Mouse (Mus musculus) forebrain, embryonic 12.5 days (tissue): ENCODE measurements around the gene Krtap11-1. TPM values are rescaled to one million over a fixed set of nuclear protein-coding genes. Genes with fewer than 3 reads are reported as not detected.

Experiments used
- ATAC-seq: fragments of 200-750 bp; cut with Nextera tagmentation; 2 replicates; pipeline ENCODE4 v1.8.0; 2017; ENCODE audit warnings: moderate TSS enrichment; ENCODE audit not compliant: low FRiP score
- H3K27ac ChIP-seq: fragments of 300-500 bp; sonication (generic); 2 replicates; pipeline ENCODE4 v1.5.1; 2016; ENCODE audit warnings: mild to moderate bottlenecking
- H3K27me3 ChIP-seq: fragments of 300-500 bp; sonication (generic); 2 replicates; pipeline ENCODE4 v1.6.1; 2016; ENCODE audit warnings: mild to moderate bottlenecking
- H3K36me3 ChIP-seq: fragments of 300-500 bp; sonication (generic); replicated peaks from 2 replicates; pipeline ENCODE4 v1.6.1; 2016; ENCODE audit warnings: mild to moderate bottlenecking
- H3K4me1 ChIP-seq: fragments of 300-500 bp; sonication (generic); 2 replicates; pipeline ENCODE4 v1.6.1; 2016
- H3K4me2 ChIP-seq: fragments of 300-500 bp; sonication (generic); 2 replicates; pipeline ENCODE4 v1.6.1; 2016; ENCODE audit warnings: mild to moderate bottlenecking, moderate library complexity
- H3K4me3 ChIP-seq: fragments of 300-500 bp; sonication (generic); replicated peaks from 2 replicates; pipeline ENCODE4 v1.5.1; 2016; ENCODE audit warnings: mild to moderate bottlenecking
- H3K9ac ChIP-seq: fragments of 300-500 bp; sonication (generic); 2 replicates; pipeline ENCODE4 v1.6.1; 2016; ENCODE audit warnings: mild to moderate bottlenecking
- H3K9me3 ChIP-seq: fragments of 300-500 bp; sonication (generic); 2 replicates; pipeline ENCODE4 v1.6.1; 2016
- WGBS: fragments of 180-500 bp; shearing (Covaris S2); methylation state at CpG from one replicate; pipeline ENCODE4 v1.1.7; 2016; 5-methylcytosine and 5-hydroxymethylcytosine counted together
- polyA plus RNA-seq: library from polyadenylated mRNA; unstranded; fragments of >200 nt; fragmentation: Nextera tagmentation; extraction: Ambion mirVana; gene quantifications from 2 replicates; pipeline ENCODE4 v1.2.1, GENCODE M21; 2016

The Krtap11-1 gene
- not detected in 2 replicates for polyA plus RNA-seq

DNA sequence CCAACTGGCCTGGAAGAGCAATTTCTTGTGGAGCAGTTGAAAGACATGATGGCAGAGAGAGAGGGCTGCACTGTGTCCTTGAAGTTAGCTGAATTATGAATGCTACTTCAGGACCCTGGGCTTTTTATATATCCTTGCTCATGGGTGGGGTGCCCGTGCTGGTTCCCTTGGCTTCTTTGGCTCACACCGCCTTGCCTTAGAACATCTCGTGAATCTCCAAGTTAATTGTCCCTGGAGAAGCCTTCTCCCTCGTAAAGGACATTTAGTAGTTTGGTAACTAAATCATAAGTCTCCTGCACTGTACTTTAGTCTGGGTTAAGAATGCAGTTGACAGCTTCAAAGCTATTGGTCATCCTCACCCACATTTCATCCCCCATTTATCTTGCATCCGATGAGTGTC lies at the start of gene Krtap11-1:
Gene Krtap11-1 (minus strand): TSS at position 101 of the 400 bp plus-strand sequence.
- H3K9ac ChIP-seq = no peak within 1 kb of the TSS
- H3K27ac ChIP-seq = no peak within 1 kb of the TSS
- WGBS = 91% methylated on average over 5 of the region's 5 CpGs

DNA sequence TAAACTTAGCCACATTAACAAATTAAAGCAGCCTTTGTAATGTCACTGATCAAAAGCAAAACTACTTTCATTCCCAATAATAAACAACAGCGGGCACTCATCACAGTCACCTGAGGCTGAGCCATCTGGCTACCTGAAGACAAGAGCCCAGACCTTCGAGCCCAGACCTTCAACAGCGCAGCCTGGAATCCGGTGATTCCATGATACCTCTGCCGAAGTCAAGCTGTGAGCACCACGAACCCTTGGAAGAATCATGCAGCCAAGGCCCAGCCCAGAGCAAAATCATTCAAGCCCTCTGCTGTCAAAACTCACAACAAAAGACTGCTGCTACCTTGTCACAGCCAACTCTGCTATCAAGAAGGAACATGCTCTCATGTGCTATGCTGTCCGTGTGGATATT lies 47.2 kb upstream of the Krtap11-1 start:
- no peak for ATAC-seq
- WGBS = 90% methylated on average over 7 of the region's 7 CpGs
- H3K36me3 ChIP-seq = no peaks in the 10 kb centered on the region

More for the DNA sequence above, at the start of gene Krtap11-1:
- Histone ChIP-seq H3K4me3 (no peak within 1 kb of the TSS), H3K4me2 (no peak within 1 kb of the TSS), H3K4me1 (no peaks in the 10 kb centered on the region), H3K36me3 (no peaks in the 10 kb centered on the region), H3K9me3 (no peaks in the 10 kb centered on the region), H3K27me3 (no peaks in the 10 kb centered on the region)
- ATAC-seq = no peak

DNA sequence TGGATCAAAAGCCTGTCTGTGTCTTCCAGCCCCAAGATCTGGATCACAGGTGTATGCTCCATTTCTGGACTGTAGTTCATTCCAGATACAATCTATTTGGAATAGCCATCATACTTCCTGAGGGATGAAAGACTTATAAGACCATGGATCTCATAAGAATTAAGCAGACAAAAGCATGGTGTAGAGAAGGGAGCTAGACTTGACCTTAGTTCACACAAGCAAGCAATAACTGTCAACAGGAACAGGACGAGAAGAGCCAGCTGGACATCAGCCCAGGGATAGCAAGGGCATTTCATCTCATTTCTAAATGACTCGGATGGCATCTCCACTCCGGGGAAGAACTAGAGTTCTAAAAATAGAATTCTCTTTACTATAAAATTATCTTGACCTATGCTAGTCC lies 46.3 kb upstream of the Krtap11-1 start:
- Histone ChIP-seq H3K4me2 (no peak overlapping the region), H3K9me3 (no peaks in the 10 kb centered on the region), H3K4me1 (no peaks in the 10 kb centered on the region), H3K36me3 (no peaks in the 10 kb centered on the region), H3K27ac (no peak overlapping the region), H3K27me3 (no peaks in the 10 kb centered on the region), H3K4me3 (no peak overlapping the region), H3K9ac (no peak overlapping the region)
- WGBS = 88% methylated on average over 3 of the region's 3 CpGs
- no peak for ATAC-seq

More for the DNA sequence above, 47.2 kb upstream of the Krtap11-1 start:
- Histone ChIP-seq H3K4me2 (no peak overlapping the region), H3K27ac (no peak overlapping the region), H3K27me3 (no peaks in the 10 kb centered on the region), H3K4me1 (no peaks in the 10 kb centered on the region), H3K4me3 (no peak overlapping the region), H3K9me3 (no peaks in the 10 kb centered on the region), H3K9ac (no peak overlapping the region)

DNA sequence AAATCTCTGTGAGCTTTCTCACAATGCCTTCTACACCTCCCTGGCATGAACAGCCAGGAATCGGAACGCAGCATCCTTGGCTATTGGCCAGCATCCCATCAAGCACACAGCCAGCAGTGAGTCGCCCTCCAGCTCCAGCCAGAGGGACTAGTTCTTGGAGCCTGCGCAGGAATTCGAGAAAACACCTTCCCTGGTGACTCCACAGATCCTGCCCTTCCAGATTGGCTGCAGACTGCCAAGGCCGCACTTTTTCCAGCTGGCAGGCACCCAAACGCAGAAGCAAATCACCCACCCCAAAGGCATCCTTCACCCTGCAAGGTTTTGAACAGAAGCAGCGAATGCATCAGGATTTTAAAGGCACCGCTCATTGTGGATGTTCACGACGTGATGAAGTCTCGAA lies 42.7 kb upstream of the Krtap11-1 start:
- 89% methylated on average over 12 of the region's 12 CpGs for WGBS
- Histone ChIP-seq H3K36me3 (no peaks in the 10 kb centered on the region), H3K27me3 (no peaks in the 10 kb centered on the region), H3K9ac (no peak overlapping the region), H3K4me2 (no peak overlapping the region), H3K4me1 (no peaks in the 10 kb centered on the region), H3K27ac (no peak overlapping the region), H3K9me3 (no peaks in the 10 kb centered on the region), H3K4me3 (no peak overlapping the region)
- no peak for ATAC-seq

DNA sequence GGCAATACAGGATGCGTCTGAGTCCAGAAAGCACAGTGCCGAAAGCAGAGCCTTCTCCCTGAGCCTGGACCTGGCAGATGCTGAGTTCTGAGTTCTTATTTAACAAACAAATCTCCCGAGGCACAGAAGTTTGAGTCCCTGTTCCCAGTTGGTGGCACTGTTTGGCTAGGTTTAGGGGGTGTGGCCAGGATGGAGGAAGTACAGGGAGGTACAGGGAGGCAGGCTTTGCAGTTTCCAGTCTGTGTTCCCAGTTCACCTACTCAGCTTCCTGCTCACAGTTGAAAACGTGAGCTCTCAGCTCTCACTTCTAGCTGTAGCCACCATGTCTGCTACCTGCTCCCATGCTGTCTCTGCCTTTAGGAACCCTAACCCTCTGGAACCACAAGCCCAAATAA lies 37.8 kb upstream of the Krtap11-1 start:
- H3K4me3 ChIP-seq = no peak overlapping the region
- H3K9me3 ChIP-seq = no peaks in the 10 kb centered on the region
- no peak overlapping the region for H3K9ac ChIP-seq
- no peaks in the 10 kb centered on the region for H3K27me3 ChIP-seq
- no peak overlapping the region for H3K27ac ChIP-seq
- 81% methylated on average over 4 of the region's 4 CpGs for WGBS
- H3K36me3 ChIP-seq = no peaks in the 10 kb centered on the region
- H3K4me1 ChIP-seq = no peaks in the 10 kb centered on the region
- no peak overlapping the region for H3K4me2 ChIP-seq
- no peak for ATAC-seq

DNA sequence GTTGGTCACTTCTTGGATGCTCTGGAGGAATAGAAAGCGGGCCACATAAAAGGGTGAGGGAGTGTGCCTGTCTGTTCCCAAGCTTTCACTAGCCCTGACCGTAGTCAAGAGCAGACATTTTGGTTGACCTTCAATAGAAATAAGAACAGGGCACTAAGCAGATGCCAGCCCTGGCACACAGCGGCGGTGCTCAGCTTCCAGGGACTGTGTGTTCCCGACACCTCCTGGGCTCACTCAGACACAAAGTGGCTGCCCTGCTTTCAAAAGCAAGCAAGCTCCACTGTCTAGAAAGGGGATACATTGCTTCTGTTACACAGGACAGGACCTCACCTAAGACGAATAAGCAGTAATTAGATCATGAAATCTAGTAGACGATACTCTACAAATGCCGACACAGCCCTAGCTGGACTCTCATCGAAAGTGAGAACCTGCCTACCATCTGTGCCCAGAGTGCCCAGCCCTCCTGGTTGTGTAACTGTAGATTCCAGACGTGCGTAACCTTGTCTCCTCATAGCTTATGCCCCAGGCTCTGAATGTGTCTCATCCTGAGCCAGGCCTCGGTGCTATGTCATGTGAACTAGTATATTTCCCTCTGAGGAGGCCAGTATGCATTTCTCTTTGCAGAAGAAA lies 37.3 kb upstream of the Krtap11-1 start:
- WGBS = 94% methylated on average over 12 of the region's 12 CpGs
- no peak overlapping the region for H3K4me2 ChIP-seq
- no peak overlapping the region for H3K9ac ChIP-seq
- no peak overlapping the region for H3K4me3 ChIP-seq
- ATAC-seq = no peak
- no peaks in the 10 kb centered on the region for H3K9me3 ChIP-seq
- H3K27me3 ChIP-seq = no peaks in the 10 kb centered on the region
- no peak overlapping the region for H3K27ac ChIP-seq
- H3K36me3 ChIP-seq = no peaks in the 10 kb centered on the region
- no peaks in the 10 kb centered on the region for H3K4me1 ChIP-seq

DNA sequence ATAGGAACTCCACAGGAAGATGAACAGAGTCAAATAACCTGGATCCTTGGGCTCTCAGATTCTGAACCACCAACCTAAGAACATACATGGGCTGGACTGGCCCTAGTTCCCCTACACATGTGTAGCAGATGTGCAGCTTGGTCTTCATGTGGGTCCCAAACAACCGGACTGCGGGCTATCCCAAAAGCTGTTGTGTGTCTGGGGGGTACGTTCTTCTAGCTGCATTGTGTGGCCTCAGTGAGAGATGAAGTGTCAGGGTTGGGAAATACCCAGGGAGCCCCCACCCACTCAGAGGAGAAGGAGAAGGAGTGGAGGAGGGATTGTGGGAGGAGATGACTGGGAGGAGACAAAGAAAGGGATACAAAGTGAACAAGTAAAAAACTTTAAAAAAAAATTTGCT lies 36.0 kb upstream of the Krtap11-1 start:
- Histone ChIP-seq H3K36me3 (no peaks in the 10 kb centered on the region), H3K4me3 (no peak overlapping the region), H3K4me2 (no peak overlapping the region), H3K27ac (no peak overlapping the region), H3K4me1 (no peaks in the 10 kb centered on the region), H3K27me3 (no peaks in the 10 kb centered on the region), H3K9ac (no peak overlapping the region), H3K9me3 (no peaks in the 10 kb centered on the region)
- WGBS = 92% methylated on average over 3 of the region's 3 CpGs
- ATAC-seq = no peak

DNA sequence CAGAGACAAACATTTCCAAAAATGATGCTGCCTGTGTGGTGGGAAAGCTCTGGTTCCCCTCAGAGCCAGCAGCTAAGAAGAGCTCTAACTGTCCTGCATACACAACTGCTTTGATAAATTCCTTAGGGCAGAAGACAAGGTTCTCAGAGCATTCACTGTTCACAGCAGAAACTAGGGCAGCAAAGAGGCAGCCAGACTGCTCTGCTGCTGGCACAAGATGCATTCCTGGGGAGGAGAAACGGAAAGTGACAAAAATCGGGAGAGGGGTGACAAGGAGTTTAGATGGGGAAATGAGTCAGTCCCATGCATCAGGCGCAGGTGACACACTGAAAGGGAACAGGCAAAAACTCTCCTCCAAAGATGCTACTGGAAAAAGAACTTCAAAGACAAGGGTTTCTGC lies 16.2 kb upstream of the Krtap11-1 start:
- no peak overlapping the region for H3K9ac ChIP-seq
- H3K4me2 ChIP-seq = no peak overlapping the region
- peaks cover 6% of the 10 kb centered on the region; the same call in 1 of the 2 replicates for H3K9me3 ChIP-seq
- H3K27ac ChIP-seq = no peak overlapping the region
- no peaks in the 10 kb centered on the region for H3K36me3 ChIP-seq
- WGBS = 81% methylated on average over 3 of the region's 3 CpGs
- no peak overlapping the region for H3K4me3 ChIP-seq
- peaks cover 3% of the 10 kb centered on the region; the same call in 1 of the 2 replicates for H3K4me1 ChIP-seq
- no peaks in the 10 kb centered on the region for H3K27me3 ChIP-seq
- ATAC-seq = no peak

DNA sequence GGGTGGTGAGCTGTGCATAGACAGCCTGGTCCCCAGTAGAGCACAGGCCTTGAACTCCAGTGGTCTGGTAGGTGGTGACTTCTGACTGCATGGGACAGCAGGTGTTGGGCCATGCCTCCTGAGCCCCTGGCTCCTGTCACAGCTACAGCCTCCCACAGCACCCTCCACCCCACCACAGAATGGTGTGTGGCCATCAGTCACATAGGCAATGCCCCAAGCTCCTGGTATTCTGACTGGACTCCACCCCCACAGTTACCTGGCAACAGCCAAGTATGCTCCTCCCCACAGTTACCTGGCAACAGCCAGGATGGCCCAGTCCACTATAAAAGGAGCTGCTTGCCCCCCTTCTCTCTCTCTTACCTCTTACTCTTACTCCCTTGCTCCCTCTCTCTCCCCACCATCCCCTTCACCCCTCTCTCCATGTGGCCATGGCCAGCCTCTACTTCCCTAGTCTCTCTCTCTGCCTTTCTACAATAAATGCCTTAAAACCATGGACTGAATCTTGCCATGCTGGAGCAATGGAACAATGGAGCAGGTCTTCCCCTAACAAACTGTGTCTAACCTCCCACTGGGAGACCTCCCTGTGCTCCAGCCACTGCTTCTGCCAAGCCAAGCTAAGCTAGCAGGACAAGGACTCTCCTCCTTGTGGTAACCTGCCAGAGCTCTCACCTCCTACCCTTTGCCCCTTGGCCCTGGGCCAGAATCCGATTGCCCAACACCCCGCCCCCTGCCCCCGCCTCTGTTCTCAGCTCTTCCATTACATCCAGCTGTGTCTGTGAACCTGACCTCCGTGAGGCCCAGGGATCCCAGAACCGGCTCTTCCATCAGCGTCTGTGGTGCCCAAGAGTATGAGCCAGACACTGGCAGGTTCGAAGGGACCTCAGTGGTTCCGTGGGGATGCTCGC lies 14.9 kb upstream of the Krtap11-1 start:
- no peak; the same call in 1 of the 2 replicates for ATAC-seq
- Histone ChIP-seq H3K36me3 (no peaks in the 10 kb centered on the region), H3K27me3 (no peaks in the 10 kb centered on the region), H3K9me3 (no peaks in the 10 kb centered on the region), H3K27ac (no peak overlapping the region), H3K4me1 (peaks cover 3% of the 10 kb centered on the region; the same call in 1 of the 2 replicates), H3K4me3 (no peak overlapping the region), H3K9ac (no peak overlapping the region), H3K4me2 (no peak overlapping the region)
- 75% methylated on average over 9 of the region's 9 CpGs for WGBS

DNA sequence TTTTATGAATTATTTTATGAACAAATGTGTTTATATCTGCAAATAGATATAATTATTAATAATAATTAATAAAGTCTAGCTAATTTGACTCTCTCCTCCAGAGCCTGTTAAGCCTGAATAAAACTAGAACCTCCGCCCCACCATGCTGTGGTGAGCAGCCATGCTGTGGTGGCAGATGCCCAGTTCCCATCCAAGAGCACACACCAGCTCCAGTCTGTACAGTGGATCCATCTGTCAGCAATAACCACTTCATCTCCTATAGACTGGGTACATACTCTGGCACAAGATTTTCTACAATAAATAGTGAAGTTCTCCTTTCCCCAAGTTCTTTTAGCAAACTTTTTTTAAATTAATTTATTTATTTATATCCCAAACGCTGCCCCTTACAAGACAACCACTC lies 10.7 kb upstream of the Krtap11-1 start:
- ATAC-seq = no peak
- WGBS = 85% methylated on average over 2 of the region's 2 CpGs
- H3K9me3 ChIP-seq = no peaks in the 10 kb centered on the region

DNA sequence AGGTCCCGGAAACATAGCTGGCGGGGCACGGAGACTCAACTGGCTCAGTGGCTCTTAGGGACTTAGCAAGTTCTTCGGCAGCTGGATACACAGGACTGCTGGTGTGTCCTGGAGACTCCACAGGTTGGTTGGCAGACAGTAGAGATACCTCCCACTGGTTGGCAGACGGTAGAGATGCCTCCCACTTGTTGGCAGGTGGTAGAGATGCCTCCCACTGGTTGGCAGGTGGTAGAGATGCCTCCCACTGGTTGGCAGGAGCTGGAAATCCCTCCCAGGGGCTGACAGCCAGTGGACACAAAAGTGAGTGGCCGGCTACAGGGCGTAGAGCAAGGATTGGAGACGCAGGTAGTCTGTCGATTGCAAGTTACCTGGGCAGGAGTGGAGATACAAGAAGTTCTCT lies 467 bp downstream of the Krtap11-1 start:
- H3K9me3 ChIP-seq = no peaks in the 10 kb centered on the region
- no peak overlapping the region for H3K4me3 ChIP-seq
- H3K4me2 ChIP-seq = no peak overlapping the region
- no peak overlapping the region for H3K27ac ChIP-seq
- 89% methylated on average over 9 of the region's 9 CpGs for WGBS
- no peaks in the 10 kb centered on the region for H3K4me1 ChIP-seq
- no peak for ATAC-seq
- H3K36me3 ChIP-seq = no peaks in the 10 kb centered on the region
- H3K27me3 ChIP-seq = no peaks in the 10 kb centered on the region
- no peak overlapping the region for H3K9ac ChIP-seq

More for the DNA sequence above, 10.7 kb upstream of the Krtap11-1 start:
- Histone ChIP-seq H3K27me3 (no peaks in the 10 kb centered on the region), H3K9ac (no peak overlapping the region), H3K27ac (no peak overlapping the region), H3K4me1 (peaks cover 3% of the 10 kb centered on the region; the same call in 1 of the 2 replicates), H3K4me2 (no peak overlapping the region), H3K36me3 (no peaks in the 10 kb centered on the region), H3K4me3 (no peak overlapping the region)

DNA sequence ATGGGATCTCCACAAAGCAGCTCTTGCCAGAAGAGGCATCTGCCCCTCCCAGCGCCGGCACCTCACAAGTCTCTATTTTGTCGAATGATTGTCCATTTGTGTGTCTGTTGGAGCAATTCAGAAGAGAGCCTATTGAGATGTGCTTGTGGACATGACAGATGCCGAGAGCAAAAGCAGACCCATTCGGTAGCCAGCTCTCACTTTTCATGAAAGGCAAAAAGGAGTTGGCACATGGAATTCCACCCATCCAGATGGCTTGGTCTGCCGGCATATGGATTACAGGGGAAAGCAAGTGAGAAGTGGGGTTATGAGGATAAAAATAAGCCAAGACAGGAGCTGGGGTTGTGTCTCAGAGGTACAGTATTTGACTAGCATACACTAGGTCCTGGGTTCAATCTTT lies 1.8 kb downstream of the Krtap11-1 start:
- ATAC-seq = no peak
- H3K4me3 ChIP-seq = no peak overlapping the region
- no peak overlapping the region for H3K27ac ChIP-seq
- 81% methylated on average over 6 of the region's 6 CpGs for WGBS
- H3K36me3 ChIP-seq = no peaks in the 10 kb centered on the region
- no peaks in the 10 kb centered on the region for H3K4me1 ChIP-seq
- H3K9ac ChIP-seq = no peak overlapping the region
- H3K4me2 ChIP-seq = no peak overlapping the region
- no peaks in the 10 kb centered on the region for H3K9me3 ChIP-seq
- no peaks in the 10 kb centered on the region for H3K27me3 ChIP-seq
